Mouse (Mus musculus): ENCODE results near the gene Dand5. TPM values are rescaled to one million over a fixed set of nuclear protein-coding genes. Genes with fewer than 3 reads are reported as not detected.

Dand5 gene
- polyA plus RNA-seq, 1 experiment from 2014 or later = 3.3 TPM

- H3K27ac ChIP-seq = no peak overlapping the region
- no peaks in the 10 kb centered on the region for H3K79me2 ChIP-seq (ENCODE audit: inconsistent target)
- WGBS (ENCODE audit: missing documents) = 94% methylated on average over 9 of the region's 9 CpGs
Observed at GRCm38 (mm10) chr8:84766422-84766821, 56.2 kb downstream of the Dand5 start.

GRCm38 (mm10) chr8:84765629-84766028, 57.0 kb downstream of the Dand5 start:
- H3K79me2 ChIP-seq (ENCODE audit: inconsistent target) = no peaks in the 10 kb centered on the region
- no peaks in the 10 kb centered on the region for H3K36me3 ChIP-seq (ENCODE audit: inconsistent target)
- H3K4me3 ChIP-seq (ENCODE audit: inconsistent target) = no peak overlapping the region
- no peak overlapping the region for H3K27ac ChIP-seq
- WGBS (ENCODE audit: missing documents) = 97% methylated on average over 10 of the region's 10 CpGs

More at GRCm38 (mm10) chr8:84766422-84766821, 56.2 kb downstream of the Dand5 start:
- Histone ChIP-seq H3K4me3 (ENCODE audit: inconsistent target) (no peak overlapping the region), H3K36me3 (ENCODE audit: inconsistent target) (no peaks in the 10 kb centered on the region)

Other genes with a start within 250 kb of the Dand5 start
- gene Ier2, start 160.0 kb downstream of the Dand5 start, polyA plus RNA-seq (2018) = 13.1 to 24.0 TPM (median 23.6 TPM) in 3 replicates
- gene Trmt1, start 136.5 kb downstream of the Dand5 start, polyA plus RNA-seq (2018) = 24.6 to 51.1 TPM (median 43.5 TPM) in 3 replicates
- gene Nacc1, start 135.0 kb downstream of the Dand5 start, polyA plus RNA-seq (2018) = 42.2 to 61.4 TPM (median 49.6 TPM) in 3 replicates
- 38.2 to 65.7 TPM (median 48.7 TPM) in 3 replicates for gene Lyl1, start 121.4 kb downstream of the Dand5 start, polyA plus RNA-seq (2018)
- not detected in 3 replicates for gene G430095P16Rik, start 99.8 kb downstream of the Dand5 start, polyA plus RNA-seq (2018)
- gene Nfix, start 22.5 kb downstream of the Dand5 start, polyA plus RNA-seq (2018) = 3.6 to 6.9 TPM (median 4.3 TPM) in 3 replicates
- 5.8 to 13.9 TPM (median 8.6 TPM) in 3 replicates for gene Gadd45gip1, start 8.7 kb upstream of the Dand5 start, polyA plus RNA-seq (2018)
- gene Rad23a, start 17.8 kb upstream of the Dand5 start, polyA plus RNA-seq (2018) = 49.2 to 87.2 TPM (median 79.3 TPM) in 3 replicates
- gene Calr, start 24.1 kb upstream of the Dand5 start, polyA plus RNA-seq (2018) = 836 to 3,382 TPM (median 1,154 TPM) in 3 replicates
- 24.5 to 43.1 TPM (median 29.5 TPM) in 3 replicates for gene Farsa, start 34.2 kb upstream of the Dand5 start, polyA plus RNA-seq (2018)
- gene Syce2, start 49.3 kb upstream of the Dand5 start, polyA plus RNA-seq (2018) = 7.0 to 30.9 TPM (median 18.1 TPM) in 3 replicates
- gene Gcdh, start 71.1 kb upstream of the Dand5 start, polyA plus RNA-seq (2018) = 11.1 to 13.7 TPM (median 12.0 TPM) in 3 replicates
- 0.09 TPM in 1 of 3 replicates, not detected in the others for gene Klf1, start 79.1 kb upstream of the Dand5 start, polyA plus RNA-seq (2018)
- 160 to 211 TPM (median 178 TPM) in 3 replicates for gene Dnase2a, start 85.7 kb upstream of the Dand5 start, polyA plus RNA-seq (2018)
- 0.04 to 0.06 TPM in 2 of 3 replicates, not detected in the other for gene Mast1, start 114.5 kb upstream of the Dand5 start, polyA plus RNA-seq (2018)
- gene Rtbdn, start 124.2 kb upstream of the Dand5 start, polyA plus RNA-seq (2018) = not detected in 3 replicates
- gene Gm49661, start 146.6 kb upstream of the Dand5 start, polyA plus RNA-seq (2018) = not detected in 3 replicates
- 77.7 to 148 TPM (median 146 TPM) in 3 replicates for gene Prdx2, start 146.8 kb upstream of the Dand5 start, polyA plus RNA-seq (2018)
- 15.9 to 39.3 TPM (median 26.2 TPM) in 3 replicates for gene Rnaseh2a, start 146.9 kb upstream of the Dand5 start, polyA plus RNA-seq (2018)
- gene Junb, start 155.9 kb upstream of the Dand5 start, polyA plus RNA-seq (2018) = 26.1 to 86.4 TPM (median 61.3 TPM) in 3 replicates
- gene Hook2, start 167.8 kb upstream of the Dand5 start, polyA plus RNA-seq (2018) = 4.9 to 10.9 TPM (median 6.1 TPM) in 3 replicates
- not detected in 3 replicates for gene Best2, start 191.7 kb upstream of the Dand5 start, polyA plus RNA-seq (2018)
- 120 to 138 TPM (median 122 TPM) in 3 replicates for gene Asna1, start 202.5 kb upstream of the Dand5 start, polyA plus RNA-seq (2018)
- gene Trir, start 204.0 kb upstream of the Dand5 start, polyA plus RNA-seq (2018) = 143 to 170 TPM (median 168 TPM) in 3 replicates
- 14.1 to 30.6 TPM (median 26.6 TPM) in 3 replicates for gene Tnpo2, start 214.1 kb upstream of the Dand5 start, polyA plus RNA-seq (2018)
- gene Fbxw9, start 237.2 kb upstream of the Dand5 start, polyA plus RNA-seq (2018) = 4.8 to 12.5 TPM (median 8.4 TPM) in 3 replicates
- not detected in 3 replicates for gene Gm5741, start 245.2 kb upstream of the Dand5 start, polyA plus RNA-seq (2018)
- 28.6 to 47.4 TPM (median 37.1 TPM) in 3 replicates for gene Dhps, start 248.9 kb upstream of the Dand5 start, polyA plus RNA-seq (2018)

All from macrophage (primary cell).